Mouse (Mus musculus) mature B cell (primary cell): Measurements from ENCODE around the gene Cela1.

ENCODE experiments used
- in situ Hi-C: fragments of 300-500 bp; cut with MboI; formaldehyde crosslinking; loops from 2 replicates; pipeline ENCODE4 v1.14.3; 2019

Gene Cela1

GRCm38 (mm10) chr15:100705376-100705775 lies 17.7 kb upstream of the Cela1 start:
- in situ Hi-C loops: no loop called here

GRCm38 (mm10) chr15:100703913-100704312 lies 16.2 kb upstream of the Cela1 start:
- in situ Hi-C loops: no loop called here

- in situ Hi-C loops: no loop called here
Measured at GRCm38 (mm10) chr15:100701856-100702255, 14.1 kb upstream of the Cela1 start.

- in situ Hi-C loops: no loop called here
Measured at GRCm38 (mm10) chr15:100701108-100701507, 13.4 kb upstream of the Cela1 start.

GRCm38 (mm10) chr15:100700424-100700823 lies 12.7 kb upstream of the Cela1 start:
- in situ Hi-C loops: no loop called here

GRCm38 (mm10) chr15:100699386-100699785 lies 11.7 kb upstream of the Cela1 start:
- in situ Hi-C loops: no loop called here

GRCm38 (mm10) chr15:100698078-100698477 lies 10.4 kb upstream of the Cela1 start:
- in situ Hi-C loops: no loop called here

GRCm38 (mm10) chr15:100694406-100694805 lies 6.7 kb upstream of the Cela1 start:
- in situ Hi-C loops: no loop called here

GRCm38 (mm10) chr15:100691990-100692389 lies 4.3 kb upstream of the Cela1 start:
- in situ Hi-C loops: no loop called here

- in situ Hi-C loops: no loop called here
Measured at GRCm38 (mm10) chr15:100686989-100687388, 732 bp downstream of the Cela1 start.

GRCm38 (mm10) chr15:100686434-100686833 lies 1.3 kb downstream of the Cela1 start:
- in situ Hi-C loops: no loop called here

GRCm38 (mm10) chr15:100685849-100686248 lies 1.9 kb downstream of the Cela1 start:
- in situ Hi-C loops: no loop called here

- in situ Hi-C loops: no loop called here
Measured at GRCm38 (mm10) chr15:100685255-100685654, 2.5 kb downstream of the Cela1 start.

- in situ Hi-C loops: no loop called here
Measured at GRCm38 (mm10) chr15:100684450-100684849, 3.3 kb downstream of the Cela1 start.

GRCm38 (mm10) chr15:100683041-100683440 lies 4.7 kb downstream of the Cela1 start:
- in situ Hi-C loops: no loop called here

GRCm38 (mm10) chr15:100681770-100682169 lies 6.0 kb downstream of the Cela1 start:
- in situ Hi-C loops: no loop called here

- in situ Hi-C loops: no loop called here
Measured at GRCm38 (mm10) chr15:100680381-100680780, 7.3 kb downstream of the Cela1 start.

GRCm38 (mm10) chr15:100679005-100679404 lies 8.7 kb downstream of the Cela1 start:
- in situ Hi-C loops: loop anchor here (10.0 kb wide), 1 partner anchor 144 kb away; no protein-coding TSS in a partner anchor

GRCm38 (mm10) chr15:100678581-100678980 lies 9.1 kb downstream of the Cela1 start:
- in situ Hi-C loops: loop anchor here (10.0 kb wide), 1 partner anchor 144 kb away; no protein-coding TSS in a partner anchor

GRCm38 (mm10) chr15:100677675-100678074 lies 10.0 kb downstream of the Cela1 start:
- in situ Hi-C loops: loop anchor here (10.0 kb wide), 1 partner anchor 143 kb away; no protein-coding TSS in a partner anchor

- in situ Hi-C loops: loop anchor here (10.0 kb wide), 1 partner anchor 142 kb away; no protein-coding TSS in a partner anchor
Measured at GRCm38 (mm10) chr15:100676521-100676920, 11.2 kb downstream of the Cela1 start.

GRCm38 (mm10) chr15:100675486-100675885 lies 12.2 kb downstream of the Cela1 start:
- in situ Hi-C loops: loop anchor here (10.0 kb wide), 1 partner anchor 141 kb away; no protein-coding TSS in a partner anchor

- in situ Hi-C loops: loop anchor here (10.0 kb wide), 1 partner anchor 140 kb away; no protein-coding TSS in a partner anchor
Measured at GRCm38 (mm10) chr15:100674566-100674965, 13.2 kb downstream of the Cela1 start.
